Mouse (Mus musculus) frontal cortex, postnatal 10 days (tissue): ENCODE results near the gene Cbfb.
A peak's percentile ranks its signal among the peaks of the same experiment; 100 is the strongest.
"Not testable (repeated sequence)": the region's sequence is repeated elsewhere in the genome, so short reads cannot be mapped to it uniquely, and the experiment has no call there.

ENCODE experiments used
- DNase-seq, 2 experiments: peaks; one replicate each; pipeline ENCODE4 v3.0.0; 2022; ENCODE audit warnings: low spot score in 2 of 2, mixed read lengths in 1 of 2

Gene Cbfb

DNA sequence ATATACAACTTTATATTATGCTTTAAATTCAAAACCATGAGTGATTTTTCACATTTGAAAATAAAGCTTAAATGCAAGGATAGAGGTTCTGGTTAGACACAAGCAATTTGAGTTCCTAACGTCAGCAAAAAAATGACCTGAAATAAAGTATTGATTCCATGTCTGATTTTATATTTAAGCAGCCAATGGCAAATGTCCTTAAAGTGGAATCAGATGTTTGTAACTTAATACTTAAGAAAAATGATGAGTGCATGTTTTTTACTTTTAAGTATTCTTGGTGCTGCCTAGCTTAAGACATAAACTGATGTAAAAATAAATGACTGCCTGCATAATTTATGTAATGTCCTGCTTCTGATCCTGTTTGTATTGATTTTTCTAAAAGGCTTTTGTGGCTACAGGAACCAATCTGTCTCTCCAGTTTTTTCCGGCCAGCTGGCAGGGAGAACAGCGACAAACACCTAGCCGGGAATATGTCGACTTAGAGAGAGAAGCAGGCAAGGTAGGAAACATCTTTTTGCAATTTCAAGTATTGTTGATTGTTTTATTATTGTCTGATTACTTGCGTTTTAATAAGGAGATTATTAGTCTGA is 7.8 kb downstream of the Cbfb start:
- no peak for DNase-seq

DNA sequence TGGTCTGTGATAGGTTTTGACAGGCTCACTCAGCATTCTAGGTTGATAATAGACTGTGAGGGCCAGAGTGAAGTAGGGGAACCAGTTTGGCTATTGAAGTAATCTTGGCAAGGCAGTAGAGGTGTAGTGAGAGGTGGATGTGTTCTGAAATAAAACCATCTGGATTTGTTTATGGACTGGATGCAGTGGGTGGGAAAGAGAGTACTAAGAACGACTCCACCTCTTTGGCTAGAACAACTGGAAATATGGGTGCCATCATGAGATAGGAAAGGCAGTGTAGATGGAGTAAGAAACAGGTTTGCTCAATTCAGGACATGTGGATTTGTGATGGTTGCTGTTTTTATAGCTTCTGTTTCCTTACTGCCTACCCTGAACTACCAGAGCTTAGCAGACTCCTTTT is 11.7 kb downstream of the Cbfb start:
- no peak for DNase-seq

DNA sequence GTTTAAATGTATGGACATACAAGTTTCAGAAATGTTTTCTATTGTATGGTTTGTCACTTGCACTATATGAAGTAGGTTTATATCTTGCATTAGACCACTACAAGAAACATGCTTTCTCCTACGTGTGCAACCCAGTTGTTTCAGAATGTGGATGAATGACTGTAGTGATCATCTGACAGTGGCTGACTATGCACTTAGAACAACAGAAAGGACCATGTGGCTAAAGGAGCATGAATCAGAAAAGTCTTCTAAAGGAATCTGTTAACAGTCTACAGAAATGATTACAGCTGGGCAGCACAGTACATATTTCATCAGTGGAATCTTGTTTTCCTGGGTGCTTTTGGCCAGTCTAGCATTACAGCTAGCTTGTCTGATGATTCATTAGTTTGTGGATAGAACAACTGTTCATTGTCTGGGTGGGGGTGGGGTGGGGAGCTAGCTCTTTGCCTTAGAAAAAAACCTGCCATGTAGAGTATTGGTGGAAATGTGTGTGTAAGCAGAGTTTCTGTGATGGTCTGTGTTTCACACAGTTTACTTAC is 16.1 kb downstream of the Cbfb start:
- no peak for DNase-seq

DNA sequence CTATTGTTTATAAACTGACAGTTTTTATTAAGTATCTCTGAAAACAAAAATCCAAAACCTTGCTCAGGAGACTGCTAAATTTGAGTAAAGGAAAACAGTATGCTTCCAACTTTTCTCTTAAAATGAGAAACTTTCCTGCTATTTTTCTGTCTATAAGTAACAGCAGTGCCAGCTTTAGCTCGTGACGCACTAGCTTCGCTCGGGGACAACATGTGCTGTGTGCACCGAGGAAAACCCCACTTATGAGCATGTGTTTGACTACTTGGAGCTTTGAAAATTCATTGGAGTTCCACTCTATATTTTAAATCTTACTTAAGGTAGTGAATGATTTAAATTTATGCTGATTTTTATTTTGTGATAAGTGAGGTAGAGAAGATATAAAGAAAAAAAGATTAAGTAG is 21.7 kb downstream of the Cbfb start:
- DNase-seq = no peak

DNA sequence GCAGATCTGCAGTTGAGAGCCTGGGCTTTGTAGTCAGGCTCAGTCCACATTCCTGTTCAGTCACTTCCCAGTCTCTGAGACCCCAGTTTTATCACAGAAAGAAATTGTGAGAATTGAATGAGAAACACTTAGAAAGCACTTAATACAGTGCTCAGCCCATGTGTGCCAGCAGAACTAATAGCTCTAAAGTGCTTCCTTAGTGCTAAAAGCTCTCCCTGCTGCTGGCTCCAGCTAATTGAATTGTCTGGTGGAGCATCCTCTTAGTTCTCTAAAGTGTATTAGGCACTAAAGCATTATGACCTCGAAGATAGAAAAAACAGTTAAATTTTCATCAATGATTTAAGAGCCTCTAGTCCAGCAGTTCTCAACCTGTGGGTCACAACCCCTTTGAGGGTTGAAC is 35.3 kb downstream of the Cbfb start:
- DNase-seq = no peak

DNA sequence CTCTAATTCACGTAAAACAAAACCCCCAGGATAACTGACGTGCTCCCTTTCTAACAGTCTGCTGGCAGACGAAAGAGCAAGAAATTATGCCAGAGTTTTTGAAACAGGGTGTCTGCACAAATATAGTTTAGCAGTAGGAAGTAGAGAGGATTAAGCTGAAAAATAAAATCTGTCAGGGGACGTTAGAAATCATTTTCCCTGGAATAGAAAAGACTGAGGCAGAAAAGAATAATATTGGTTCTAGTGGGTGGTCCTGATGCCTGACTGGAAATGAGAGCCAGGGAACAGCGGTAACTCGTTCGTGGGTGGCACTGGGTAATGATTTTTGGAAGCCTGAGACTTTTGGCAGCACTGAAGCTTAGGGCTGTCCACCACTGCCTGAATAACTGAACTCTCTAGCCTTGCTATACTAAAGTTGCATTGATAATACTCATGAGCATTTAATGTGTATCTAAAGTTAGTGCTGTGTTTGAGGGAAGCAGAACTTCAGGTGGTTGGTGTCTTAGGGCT is 36.3 kb downstream of the Cbfb start:
- no peak for DNase-seq

DNA sequence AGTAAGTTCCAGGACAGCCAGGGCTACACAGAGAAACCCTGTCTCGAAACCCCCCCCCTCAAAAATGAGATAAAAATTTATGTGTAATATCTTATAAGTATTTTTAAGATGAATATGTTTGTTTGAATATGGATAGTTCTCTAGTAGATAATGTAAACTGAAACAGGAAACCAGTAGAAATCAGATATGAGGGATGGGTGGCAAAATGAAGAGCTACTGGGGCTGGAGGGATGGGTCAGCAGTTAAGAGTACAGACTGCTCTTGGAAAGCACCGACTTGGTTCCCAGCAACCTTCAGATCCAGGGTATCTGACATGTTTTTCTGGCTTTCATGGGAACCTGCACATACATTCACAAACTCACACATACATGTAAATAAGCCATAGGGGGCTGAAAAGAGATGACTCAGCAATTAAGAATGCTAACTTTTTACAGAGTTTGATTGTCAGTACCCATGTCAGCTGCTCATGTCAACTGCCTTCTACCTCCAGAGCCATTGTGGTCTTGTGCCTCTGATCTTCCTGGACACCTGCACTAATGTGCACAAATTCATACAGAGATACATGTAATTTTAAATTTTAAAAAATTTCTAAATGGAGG is 37.3 kb downstream of the Cbfb start:
- no peak for DNase-seq

DNA sequence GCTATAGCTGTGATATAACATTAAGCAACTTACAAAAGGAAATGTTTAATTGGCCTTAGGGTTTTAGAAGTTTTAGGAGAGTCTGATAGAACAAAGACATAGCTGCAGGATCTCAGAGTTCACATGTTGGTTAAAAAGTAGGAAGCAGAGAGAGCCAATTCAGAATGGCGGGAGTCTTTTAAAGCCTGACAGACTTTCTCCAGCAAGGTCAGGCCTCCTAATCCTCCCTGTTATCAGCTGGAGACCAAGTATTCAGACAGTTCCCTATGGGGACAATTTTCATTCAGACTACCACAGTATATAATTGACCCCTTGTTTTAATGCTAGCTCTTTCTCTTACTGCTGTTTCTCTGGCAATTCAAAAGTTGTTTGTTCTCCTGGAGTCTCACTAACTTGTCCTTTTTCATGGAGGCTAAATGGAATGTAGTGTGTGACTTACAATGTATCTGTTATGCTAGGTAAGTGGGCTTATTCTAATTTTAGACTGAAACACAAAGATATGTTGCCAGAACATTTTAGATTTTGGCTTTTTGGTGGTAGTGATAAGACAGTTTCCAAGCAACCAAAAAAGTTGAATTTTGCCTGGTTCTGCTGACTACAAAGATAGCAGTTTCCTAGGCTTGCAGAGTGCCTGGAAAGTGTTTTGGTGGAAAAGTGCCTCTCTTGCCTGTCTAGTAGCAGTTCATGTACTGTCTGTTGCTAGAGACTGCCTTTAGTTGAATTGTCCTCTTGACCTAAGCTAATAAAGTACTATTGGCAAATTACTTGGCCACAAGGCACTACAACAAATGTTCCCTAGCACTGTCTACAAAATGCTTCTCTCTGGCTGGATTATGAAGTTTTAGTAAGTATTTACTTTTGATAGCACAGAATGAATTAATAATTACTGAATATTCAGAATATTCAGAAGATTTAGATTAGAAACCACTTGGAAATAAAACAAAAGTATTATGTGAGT is 39.0 kb downstream of the Cbfb start:
- no peak for DNase-seq

DNA sequence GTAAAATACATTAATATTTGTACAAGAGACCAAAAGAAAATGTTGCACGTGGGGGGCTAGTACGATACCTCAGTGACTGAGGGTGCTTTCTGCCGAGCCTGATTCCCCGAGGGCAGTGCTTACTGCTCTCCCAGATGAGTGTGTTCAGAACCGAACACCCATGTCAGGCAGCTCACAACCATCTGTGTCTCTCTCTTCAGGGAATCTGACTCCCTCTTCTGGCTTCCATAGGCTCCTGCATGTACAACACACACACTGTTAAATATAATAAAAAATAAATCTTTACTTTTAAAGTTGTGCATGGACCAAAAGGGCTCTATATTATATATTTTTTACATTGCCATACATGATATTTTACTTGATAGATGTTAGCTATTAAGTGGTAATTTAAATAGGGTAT is 43.6 kb downstream of the Cbfb start:
- DNase-seq = no peak

DNA sequence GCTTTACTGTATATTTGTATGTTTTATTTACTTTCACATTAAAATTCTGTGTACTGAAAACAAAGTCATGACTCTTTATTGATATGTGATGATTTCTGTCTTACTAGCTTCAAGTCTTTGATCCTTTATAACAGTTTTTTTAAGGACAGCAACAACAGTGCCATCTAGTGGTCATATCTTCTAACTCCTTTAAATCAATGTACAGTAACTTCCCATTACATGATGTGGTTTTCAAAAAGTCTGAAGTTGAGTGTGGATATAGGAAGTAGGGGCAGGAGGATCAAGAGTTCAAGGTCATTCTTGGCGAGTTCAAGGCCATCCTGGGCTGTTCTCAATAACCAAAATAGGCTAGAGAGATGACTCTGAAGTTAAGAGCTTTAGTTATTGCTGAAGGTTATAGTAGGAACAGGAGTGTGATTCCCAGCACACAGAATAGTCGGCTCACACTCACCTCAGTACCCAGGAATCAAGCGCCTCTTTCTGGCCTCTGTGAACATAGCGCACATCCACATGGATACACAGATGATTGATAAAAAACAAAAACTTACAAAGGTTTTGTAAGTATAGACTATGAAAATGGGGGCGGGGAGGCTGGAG is 47.5 kb downstream of the Cbfb start:
- no peak for DNase-seq

DNA sequence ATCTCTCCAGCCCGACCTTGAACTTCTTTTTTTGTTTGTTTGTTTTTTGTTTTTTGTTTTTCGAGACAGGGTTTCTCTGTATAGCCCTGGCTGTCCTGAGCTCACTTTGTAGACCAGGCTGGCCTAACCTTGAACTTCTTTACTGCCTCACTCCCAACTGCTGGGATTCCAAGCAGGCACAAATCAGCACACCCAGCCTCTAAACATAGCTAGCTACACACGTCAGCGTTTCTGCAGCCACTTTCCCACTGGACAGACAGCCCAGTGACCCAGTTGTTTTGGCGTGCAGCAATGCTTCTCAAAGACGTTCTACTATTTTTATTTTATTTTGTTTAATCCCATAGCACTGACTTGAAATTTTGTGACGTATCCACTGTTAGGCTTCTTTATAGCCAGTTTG is 53.4 kb downstream of the Cbfb start:
- DNase-seq = no peak

DNA sequence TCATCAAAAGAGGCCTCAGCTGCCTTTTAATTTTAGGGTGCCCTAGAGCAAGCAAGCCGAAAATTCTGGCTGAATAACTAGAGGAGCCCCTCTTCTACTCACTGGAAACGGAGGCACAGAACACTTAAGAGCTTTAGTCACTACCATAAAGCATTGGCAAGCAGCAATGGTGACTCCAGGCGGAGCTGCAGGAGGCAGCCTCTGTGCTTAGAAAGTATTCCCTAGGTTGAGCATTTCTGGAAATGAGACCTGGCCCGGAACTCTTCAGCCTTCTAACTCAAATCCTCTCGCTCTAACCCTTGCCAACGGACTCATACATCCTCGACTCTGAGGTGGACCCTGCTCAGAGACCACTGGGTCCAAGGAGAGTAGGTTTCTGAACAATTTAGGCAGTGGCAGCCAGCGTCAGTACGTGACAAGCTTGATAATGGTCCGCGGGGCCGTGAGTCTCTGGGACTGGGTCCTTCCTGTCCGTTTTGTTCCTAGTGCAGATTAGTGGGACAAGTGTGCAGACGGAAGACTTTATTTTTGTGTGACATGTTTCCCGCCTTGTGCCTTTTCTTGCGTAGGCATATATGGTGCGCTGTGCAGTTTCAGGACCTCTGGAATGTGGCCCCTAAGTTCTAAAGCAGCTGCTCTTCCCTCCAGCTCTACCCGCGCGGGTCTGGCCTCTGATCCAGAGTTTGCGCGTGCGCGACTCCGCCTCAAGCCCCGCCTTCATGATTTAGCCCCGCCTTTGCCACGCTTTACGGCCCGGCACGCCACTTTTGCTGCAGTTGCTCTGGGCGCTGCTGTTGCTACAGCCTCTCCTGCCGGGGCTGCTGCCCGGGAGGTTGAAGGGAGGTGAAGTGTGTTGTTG is 54.2 kb downstream of the Cbfb start, which contains the start of gene D230025D16Rik:
TSS of gene D230025D16Rik (plus strand) at position 733 of the 859 bp plus-strand sequence.
- peak; percentile 85 to 93 for DNase-seq

DNA sequence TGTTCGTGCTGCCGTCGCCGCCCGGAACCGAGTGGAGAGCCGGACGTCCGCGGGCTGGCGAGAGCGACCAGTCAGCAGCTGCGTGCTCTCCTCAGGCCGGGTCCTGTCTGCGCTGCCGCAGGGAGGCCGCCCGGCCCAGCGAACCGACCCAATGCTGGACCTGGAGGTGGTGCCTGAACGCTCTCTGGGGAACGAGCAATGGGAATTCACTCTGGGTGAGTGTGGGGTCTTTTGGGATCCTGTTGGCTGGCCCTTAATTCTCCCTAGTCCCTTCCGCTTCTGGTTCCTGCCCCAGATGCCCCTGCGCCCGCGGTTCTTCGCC is 54.8 kb downstream of the Cbfb start:
- DNase-seq = no peak

DNA sequence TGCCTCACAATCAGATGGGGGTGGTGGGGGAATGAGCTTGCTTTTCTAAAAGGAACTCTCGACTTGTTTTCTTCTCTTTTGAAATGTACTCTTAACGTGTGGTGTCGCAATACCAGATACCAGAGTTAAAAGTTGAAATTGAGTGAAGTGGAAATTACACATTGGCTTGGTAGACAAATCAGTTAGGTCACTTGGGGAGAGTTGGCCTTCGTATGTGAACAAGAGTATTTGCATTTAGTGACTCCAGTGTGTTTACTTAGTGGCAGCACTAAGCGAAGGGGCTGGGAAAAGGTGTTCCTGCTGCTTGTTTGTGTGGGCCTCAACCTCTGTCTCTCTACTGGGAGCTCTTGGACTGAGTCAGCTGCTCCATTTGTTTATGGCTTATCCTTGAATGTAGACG is 55.4 kb downstream of the Cbfb start:
- no peak for DNase-seq

DNA sequence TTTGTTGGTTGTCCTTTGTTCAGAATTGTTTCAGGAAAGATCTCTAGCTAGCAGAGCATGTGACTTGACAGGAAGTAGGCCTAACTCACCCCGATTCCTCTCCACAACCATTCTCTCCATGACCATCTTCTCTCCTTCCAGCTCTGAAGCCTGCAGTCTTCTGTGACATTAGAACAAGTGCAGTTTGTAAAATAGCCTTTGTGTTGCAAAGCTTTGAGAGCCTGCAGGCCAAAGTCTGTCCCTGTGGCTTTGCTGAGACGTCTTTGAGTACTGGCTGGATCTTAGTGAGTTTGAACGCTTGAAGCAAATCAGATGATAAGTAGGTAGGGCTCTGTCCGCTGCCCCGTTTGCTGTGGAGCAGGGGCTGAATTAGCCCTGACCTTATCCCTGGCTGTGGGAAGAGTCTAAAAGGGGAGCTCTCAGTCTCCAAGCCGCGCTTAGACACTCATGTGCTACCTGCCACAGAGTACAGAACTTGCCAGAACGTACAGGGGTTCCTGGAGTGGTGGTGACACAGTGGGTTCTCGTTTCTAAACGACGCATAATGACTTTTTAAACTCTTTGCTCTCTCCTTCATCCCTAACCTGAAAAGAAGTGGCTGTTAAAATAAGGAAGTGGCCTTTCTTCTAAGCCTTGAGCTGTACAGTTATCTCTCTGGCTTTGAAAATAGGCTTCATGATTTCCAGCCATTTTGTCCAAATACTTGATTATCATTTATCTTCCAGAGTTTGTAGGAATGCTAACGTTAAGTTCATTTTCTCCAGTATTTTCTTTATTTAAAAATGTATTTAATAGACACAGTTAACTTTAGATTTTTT is 61.2 kb downstream of the Cbfb start:
- no peak for DNase-seq

DNA sequence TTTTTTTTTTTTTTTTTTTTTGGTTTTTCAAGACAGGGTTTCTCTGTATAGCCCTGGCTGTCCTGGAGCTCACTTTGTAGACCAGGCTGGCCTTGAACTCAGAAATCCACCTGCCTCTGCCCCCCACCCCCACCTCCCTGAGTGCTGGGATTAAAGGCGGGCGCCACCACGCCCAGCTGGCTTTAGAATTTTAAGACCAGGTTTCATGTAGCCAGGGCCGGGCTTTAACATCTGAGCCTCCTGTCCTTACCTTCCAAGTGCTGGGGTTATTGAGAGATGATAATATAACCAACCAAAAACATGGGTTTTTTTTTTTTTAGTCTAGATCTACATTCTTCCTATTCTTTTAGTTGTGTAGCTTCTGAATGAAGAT is 61.8 kb downstream of the Cbfb start:
- not testable (repeated sequence) for DNase-seq

DNA sequence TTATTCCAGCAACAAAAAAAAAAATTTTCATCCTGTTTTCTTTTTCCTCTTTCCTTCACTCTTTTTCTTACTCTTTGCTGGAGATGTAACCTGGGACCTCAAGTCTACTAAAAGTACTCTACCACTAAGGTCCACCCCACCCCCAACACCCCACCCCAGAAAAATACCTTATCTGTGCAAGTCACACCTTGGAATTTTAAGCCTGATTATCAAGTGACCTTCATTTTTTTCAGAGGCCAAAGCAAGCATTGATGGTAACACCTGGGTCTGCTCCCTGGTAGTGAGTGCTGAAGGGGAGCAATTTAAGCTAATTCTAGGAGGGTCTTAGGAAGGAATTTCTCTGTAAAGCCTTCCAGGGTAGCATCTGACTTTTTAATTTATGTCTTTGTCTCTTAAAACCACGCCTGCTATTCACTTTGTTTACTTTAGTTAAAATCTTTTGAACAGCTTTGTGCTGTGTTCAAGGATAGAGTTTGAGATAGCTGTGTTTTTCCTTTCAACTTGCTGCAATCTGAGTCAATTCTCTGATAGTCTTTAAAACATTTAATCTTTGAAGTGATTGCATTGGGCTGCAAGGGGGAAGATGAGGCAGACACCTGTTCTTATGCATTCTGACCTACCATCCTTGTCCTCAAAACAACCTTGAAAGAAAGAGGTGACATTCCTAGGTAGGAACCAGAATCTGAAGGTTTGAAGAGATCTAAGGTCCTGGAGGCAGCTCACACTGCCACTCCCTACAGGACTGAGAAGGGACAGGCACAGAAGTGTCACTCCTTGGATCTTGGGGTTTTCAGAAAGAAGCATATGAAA is 62.9 kb downstream of the Cbfb start:
- DNase-seq = no peak

DNA sequence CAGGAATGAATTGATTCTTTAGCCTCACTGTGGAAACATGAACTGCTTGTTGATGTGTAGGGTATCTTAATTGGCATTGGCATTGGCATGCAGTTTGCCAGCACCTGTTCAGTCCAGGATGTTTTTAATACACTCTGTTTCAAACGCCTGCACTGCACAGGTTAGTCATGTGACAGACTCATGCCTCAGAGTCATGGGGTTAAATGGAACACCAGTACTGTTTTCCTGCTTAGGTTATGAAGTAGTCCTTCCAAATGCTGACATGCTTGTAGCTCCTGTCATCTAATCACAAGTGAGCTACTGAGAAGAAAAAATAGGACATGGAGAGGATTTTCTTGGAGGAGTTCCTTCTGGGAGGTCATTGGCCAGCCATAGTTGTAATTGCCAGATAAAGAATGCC is 64.7 kb downstream of the Cbfb start:
- DNase-seq = no peak

DNA sequence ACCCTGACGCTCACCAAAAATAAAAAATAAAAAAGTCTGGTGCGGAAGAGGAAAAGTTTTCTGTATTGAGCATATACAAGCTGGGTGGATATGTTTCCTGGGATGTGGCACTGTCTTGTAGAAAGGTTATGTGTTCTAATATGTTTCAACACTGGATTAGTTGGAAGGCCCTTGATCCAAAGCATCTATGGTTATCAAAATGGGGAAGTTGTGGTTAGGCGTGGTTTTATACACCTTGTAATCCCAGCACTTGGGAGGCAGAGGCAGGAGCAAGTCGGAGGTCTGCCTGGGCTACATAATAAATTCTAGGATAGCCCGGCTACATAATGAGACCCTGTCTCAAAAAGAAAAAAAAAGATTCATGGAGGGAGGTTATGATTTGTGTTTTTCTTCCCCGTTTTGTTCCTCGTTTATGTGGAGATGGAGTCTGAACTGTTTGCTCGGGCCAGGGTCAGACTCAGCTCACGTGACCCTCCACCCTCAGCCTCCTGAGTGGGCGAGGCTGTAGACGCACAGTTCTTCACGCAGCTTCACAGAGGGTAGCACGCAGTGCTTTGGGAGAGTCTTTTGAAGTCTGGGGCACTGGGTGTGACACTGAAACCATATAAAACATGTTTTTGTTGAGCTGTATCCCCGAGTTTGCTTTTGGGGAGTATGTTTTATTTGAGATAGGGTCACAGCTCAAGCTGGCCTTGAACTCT is 67.1 kb downstream of the Cbfb start:
- DNase-seq = no peak
